Mouse (Mus musculus) G1E (cell line): ENCODE results near the gene Acad11. TPM values are rescaled to one million over a fixed set of nuclear protein-coding genes. Genes with fewer than 3 reads are reported as not detected.

Source experiments
- ATAC-seq: 2 replicates; pipeline ENCODE4 v1.8.0; 2016; ENCODE audit warnings: mild to moderate bottlenecking; ENCODE audit not compliant: insufficient number of reproducible peaks, poor library complexity, low FRiP score, severe bottlenecking; ENCODE audit errors: extremely low read depth
- DNase-seq: peaks from one replicate; pipeline ENCODE4 v3.0.0; 2012; ENCODE audit warnings: low spot score
- H3K27me3 ChIP-seq: 2 replicates; pipeline ENCODE4 v1.6.1; 2012; ENCODE audit warnings: mild to moderate bottlenecking, low read length, inconsistent platforms; ENCODE audit not compliant: insufficient read depth
- H3K36me3 ChIP-seq: replicated peaks from 2 replicates; pipeline ENCODE3; 2012; ENCODE audit warnings: mild to moderate bottlenecking, inconsistent platforms
- H3K4me1 ChIP-seq: 2 replicates; pipeline ENCODE4 v1.6.1; 2012; ENCODE audit warnings: low read depth, low read length, inconsistent platforms, mixed read lengths; ENCODE audit not compliant: insufficient read depth
- H3K4me3 ChIP-seq: 2 replicates; pipeline ENCODE4 v1.5.1; 2012; ENCODE audit warnings: low read depth, mild to moderate bottlenecking, inconsistent platforms, low read length, moderate library complexity, mixed read lengths
- H3K9me3 ChIP-seq: replicated peaks from 2 replicates; pipeline ENCODE4 v1.6.1; 2012; ENCODE audit warnings: inconsistent platforms
- CTCF ChIP-seq: IDR thresholded peaks from 2 replicates; pipeline ENCODE4 v1.5.1; 2012; ENCODE audit warnings: low read depth, low read length, inconsistent platforms, mixed read lengths
- GATA1 ChIP-seq: IDR thresholded peaks from 2 replicates; pipeline ENCODE4 v1.6.1; 2012; ENCODE audit warnings: borderline replicate concordance, low read length, inconsistent platforms, mixed read lengths
- GATA2 ChIP-seq: IDR thresholded peaks from 2 replicates; pipeline ENCODE4 v1.6.1; 2012; ENCODE audit warnings: low read depth, low read length, inconsistent platforms, borderline replicate concordance
- POLR2AphosphoS5 ChIP-seq: IDR thresholded peaks from 2 replicates; pipeline ENCODE4 v1.6.1; 2012; ENCODE audit warnings: low read depth, low read length, inconsistent platforms; ENCODE audit not compliant: insufficient replicate concordance
- TAL1 ChIP-seq: conservative IDR thresholded peaks from 2 replicates; pipeline ENCODE4 v1.6.1; 2012; ENCODE audit warnings: low read depth, low read length, inconsistent platforms, mixed read lengths
- polyA plus RNA-seq: library from polyadenylated mRNA; stranded (reverse); fragments of >175 nt; gene quantifications from 2 replicates; pipeline ENCODE4 v1.2.3, GENCODE M21; 2012
- total RNA-seq, 2 experiments: library from RNA; stranded (forward) in 1 of 2; stranded (reverse) in 1 of 2; fragments of 200-1000 nt in 1 of 2; fragments of >200 nt in 1 of 2; fragmentation: Nextera tagmentation in 1 of 2; gene quantifications; 2 replicates each; pipeline ENCODE4 v1.2.3; 2014 to 2017

Gene Acad11
- total and polyA plus RNA-seq, 3 experiments: 9.8 to 32.5 (median 24.0) TPM

- TF ChIP-seq CTCF: no peak
- no peak for TF ChIP-seq POLR2AphosphoS5
- TF ChIP-seq GATA2: no peak
- no peak for TF ChIP-seq TAL1
- TF ChIP-seq GATA1: no peak
- Histone ChIP-seq H3K4me1 (no peaks in the 10 kb centered on the region; the same call in 1 of the 2 replicates), H3K9me3 (no peaks in the 10 kb centered on the region), H3K36me3 (peaks cover 92% of the 10 kb centered on the region), H3K4me3 (no peak overlapping the region), H3K27me3 (no peaks in the 10 kb centered on the region)
- ATAC-seq (no peak), DNase-seq (no peak)
Measured at GRCm38 (mm10) chr9:104051028-104051427, 12.1 kb upstream of the Acad11 start.

- no peaks in the 10 kb centered on the region for H3K27me3 ChIP-seq
- H3K4me3 ChIP-seq: peak within 1 kb of the TSS; percentile 97
- DNase-seq: peak; percentile 70
- peaks cover 21% of the 10 kb centered on the region for H3K4me1 ChIP-seq
- TF ChIP-seq POLR2AphosphoS5 (no peak), GATA1 (no peak), GATA2 (no peak), CTCF (no peak), TAL1 (no peak)
- H3K36me3 ChIP-seq: peaks cover 36% of the 10 kb centered on the region
- no peaks in the 10 kb centered on the region for H3K9me3 ChIP-seq
- peak; percentile 43; the same call in 1 of the 2 replicates for ATAC-seq
Measured at GRCm38 (mm10) chr9:104062430-104063243, 540 bp upstream of the Acad11 start, which contains the start of gene Uba5. TSS of gene Uba5 (minus strand) at chr9:104063134.

DNA sequence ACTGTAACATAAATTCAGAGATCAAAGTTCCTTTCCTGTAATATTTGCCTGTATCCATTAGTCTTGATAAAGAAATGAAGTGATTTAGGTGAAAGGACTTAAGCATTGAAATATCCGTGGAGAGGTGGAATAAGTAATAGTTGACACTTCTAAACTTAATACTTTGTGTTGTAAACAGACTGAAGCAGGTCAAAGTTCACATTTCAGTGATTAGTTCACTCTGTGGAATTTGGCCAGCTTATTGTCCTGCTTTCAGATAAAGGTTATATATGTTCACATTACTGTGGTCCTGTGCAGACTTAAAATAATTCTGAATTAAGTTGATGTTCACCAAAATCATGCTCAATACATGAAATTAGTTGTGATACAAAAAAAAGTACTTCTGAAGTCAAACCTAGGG lies 1.4 kb downstream of the Acad11 start:
- Histone ChIP-seq H3K36me3 (peaks cover 23% of the 10 kb centered on the region), H3K4me1 (peaks cover 21% of the 10 kb centered on the region), H3K4me3 (no peak overlapping the region), H3K27me3 (no peaks in the 10 kb centered on the region), H3K9me3 (no peaks in the 10 kb centered on the region)
- no peak for DNase-seq
- no peak for TF ChIP-seq GATA1
- no peak for ATAC-seq

- Histone ChIP-seq H3K9me3 (no peaks in the 10 kb centered on the region), H3K4me1 (no peaks in the 10 kb centered on the region), H3K27me3 (no peaks in the 10 kb centered on the region), H3K36me3 (peaks cover 16% of the 10 kb centered on the region), H3K4me3 (no peak overlapping the region)
- ATAC-seq: no peak
- no peak for DNase-seq
- no peak for TF ChIP-seq POLR2AphosphoS5
- TF ChIP-seq TAL1: no peak
- no peak for TF ChIP-seq GATA2
- TF ChIP-seq GATA1: no peak
- no peak for TF ChIP-seq CTCF
Measured at GRCm38 (mm10) chr9:104070241-104070640, 7.1 kb downstream of the Acad11 start.

- no peaks in the 10 kb centered on the region for H3K4me1 ChIP-seq
- H3K27me3 ChIP-seq: no peaks in the 10 kb centered on the region
- no peaks in the 10 kb centered on the region for H3K9me3 ChIP-seq
- H3K4me3 ChIP-seq: no peak overlapping the region
- ATAC-seq: no peak
- DNase-seq: no peak
- TF ChIP-seq CTCF (no peak), POLR2AphosphoS5 (no peak), GATA2 (no peak), TAL1 (no peak), GATA1 (no peak)
- H3K36me3 ChIP-seq: peaks cover 18% of the 10 kb centered on the region
Measured at GRCm38 (mm10) chr9:104070863-104071604, 7.9 kb downstream of the Acad11 start.

DNA sequence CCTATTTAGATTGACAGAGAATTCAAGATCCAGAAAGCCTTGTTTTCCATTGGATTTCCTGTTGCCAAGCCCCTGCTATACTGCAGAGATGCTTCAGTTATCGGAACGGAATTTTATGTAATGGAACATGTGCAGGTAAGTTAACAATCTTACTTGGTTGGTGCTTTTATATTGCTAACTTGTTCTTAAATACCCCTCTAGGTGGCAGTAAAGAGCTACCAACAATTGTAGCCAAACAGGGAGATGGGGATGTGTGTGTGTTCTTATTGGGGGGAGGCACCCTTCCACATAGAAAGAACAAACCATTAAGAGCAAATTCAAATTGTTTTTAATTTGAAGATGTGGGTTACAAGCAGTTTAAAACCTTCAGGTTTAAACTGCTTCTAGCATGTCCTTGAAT lies 12.6 kb downstream of the Acad11 start:
- ATAC-seq (no peak), DNase-seq (peak; percentile 25)
- peaks cover 44% of the 10 kb centered on the region for H3K36me3 ChIP-seq

More for the DNA sequence above, 12.6 kb downstream of the Acad11 start:
- no peak overlapping the region for H3K4me3 ChIP-seq
- H3K27me3 ChIP-seq: no peaks in the 10 kb centered on the region
- no peaks in the 10 kb centered on the region for H3K4me1 ChIP-seq
- no peaks in the 10 kb centered on the region for H3K9me3 ChIP-seq
- TF ChIP-seq TAL1 (no peak), POLR2AphosphoS5 (no peak), GATA2 (no peak), CTCF (no peak; the same call in 1 of the 2 replicates), GATA1 (no peak)
